Mouse (Mus musculus) embryo, embryonic 11.5 days (tissue): ENCODE data around the gene Ackr1.

Experiments
- DNase-seq: peaks from one replicate; pipeline ENCODE4 v3.0.0-alpha.2; 2012; ENCODE audit warnings: low read depth, low spot score

Gene Ackr1

DNA sequence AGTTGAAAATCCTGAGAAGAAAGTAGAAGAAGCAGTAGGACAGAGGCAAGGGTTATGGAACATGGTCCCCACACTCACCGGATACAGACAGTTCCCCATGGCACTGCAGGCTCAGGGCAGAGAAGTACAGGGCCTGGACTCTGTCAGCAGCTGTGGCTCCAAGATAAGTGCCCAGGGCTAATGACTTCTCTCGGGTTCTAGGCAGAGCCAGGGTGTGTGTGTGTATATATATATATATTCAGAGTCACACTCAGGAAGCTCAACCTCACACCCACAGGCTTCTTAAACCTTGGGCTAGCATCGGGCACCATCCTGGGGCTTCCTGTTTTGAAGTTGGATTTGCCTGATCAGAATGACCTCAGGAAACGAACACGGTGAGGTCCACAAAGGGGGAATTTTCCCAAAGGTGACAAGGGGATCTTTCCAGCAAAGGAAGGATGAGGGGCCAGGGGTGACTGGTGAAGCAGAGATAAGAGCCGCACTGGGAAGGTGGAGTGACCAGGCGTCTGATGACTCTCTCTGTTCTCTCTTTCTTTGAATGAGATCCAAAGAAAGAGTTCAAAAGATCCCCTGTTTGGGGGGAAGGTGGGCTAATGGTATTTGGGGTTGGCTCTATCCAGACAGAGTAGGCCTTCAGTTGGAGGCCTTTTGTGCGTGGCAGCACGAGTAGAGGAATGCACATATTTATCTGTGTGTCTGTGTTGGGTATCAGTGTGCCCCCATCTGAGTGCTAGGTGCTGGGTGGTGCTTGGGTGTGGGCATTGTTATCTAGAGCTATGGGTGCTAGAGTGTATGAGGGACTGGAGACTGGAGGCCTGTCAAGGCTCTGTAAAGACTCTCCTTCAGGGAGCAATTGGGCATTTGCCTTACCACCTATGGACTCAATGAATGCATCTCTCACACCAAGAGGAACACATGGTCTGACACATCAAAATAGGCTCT is at the start of gene Ackr1:
TSS of gene Ackr1 (minus strand) at position 439 of the 942 bp plus-strand sequence.
- DNase-seq: no peak

- no peak for DNase-seq
These were observed 47.9 kb upstream of the Ackr1 start for GRCm38 (mm10) chr1:173381436-173381835.

GRCm38 (mm10) chr1:173377380-173378112 is 44.0 kb upstream of the Ackr1 start:
- no peak for DNase-seq

DNA sequence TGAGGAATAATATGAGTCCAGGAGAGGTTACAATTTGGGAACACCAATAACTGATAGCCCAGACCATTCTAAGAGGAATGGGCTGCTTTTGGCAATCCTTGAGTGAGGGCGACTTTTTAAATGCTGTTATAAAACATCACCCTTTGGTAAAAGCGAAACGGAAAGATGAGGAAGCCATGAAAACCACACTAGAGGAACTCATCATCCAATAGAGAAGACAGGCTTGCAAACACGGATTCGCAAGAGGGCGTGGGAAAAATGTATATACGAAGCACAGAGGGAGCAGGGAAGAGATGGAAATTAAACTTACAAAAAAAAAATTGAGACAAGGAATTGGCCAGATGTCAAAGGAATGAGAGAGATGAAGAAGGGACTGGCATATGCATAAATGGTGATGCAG is 40.5 kb upstream of the Ackr1 start:
- no peak for DNase-seq

- no peak for DNase-seq
These were observed 38.0 kb upstream of the Ackr1 start for GRCm38 (mm10) chr1:173371586-173371985.

GRCm38 (mm10) chr1:173370456-173370855 is 36.9 kb upstream of the Ackr1 start:
- no peak for DNase-seq

DNA sequence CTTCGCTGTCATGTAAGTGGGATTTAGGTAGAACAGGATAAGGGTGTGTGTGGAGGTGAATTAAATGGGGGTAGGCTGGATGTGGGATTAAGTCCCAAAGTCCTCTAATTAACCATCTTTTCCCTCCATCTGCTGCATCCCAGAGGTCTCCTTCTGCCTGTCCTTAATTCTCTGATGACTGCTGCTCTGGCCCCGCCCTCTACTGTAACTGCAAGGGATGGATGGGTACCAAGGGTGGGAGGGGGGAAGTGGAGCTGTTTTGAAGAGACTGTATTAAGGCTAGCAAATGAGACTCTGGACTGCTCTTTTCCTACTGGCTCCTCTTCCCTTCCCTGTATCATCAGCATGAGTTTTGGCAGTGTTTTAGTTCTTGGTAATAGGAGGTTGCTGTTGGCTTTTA is 36.1 kb upstream of the Ackr1 start:
- DNase-seq: no peak

- DNase-seq: no peak
These were observed 34.0 kb upstream of the Ackr1 start, which contains the start of gene Cadm3 for GRCm38 (mm10) chr1:173367356-173368046. Gene Cadm3, minus strand, starts transcription at chr1:173367695.

DNA sequence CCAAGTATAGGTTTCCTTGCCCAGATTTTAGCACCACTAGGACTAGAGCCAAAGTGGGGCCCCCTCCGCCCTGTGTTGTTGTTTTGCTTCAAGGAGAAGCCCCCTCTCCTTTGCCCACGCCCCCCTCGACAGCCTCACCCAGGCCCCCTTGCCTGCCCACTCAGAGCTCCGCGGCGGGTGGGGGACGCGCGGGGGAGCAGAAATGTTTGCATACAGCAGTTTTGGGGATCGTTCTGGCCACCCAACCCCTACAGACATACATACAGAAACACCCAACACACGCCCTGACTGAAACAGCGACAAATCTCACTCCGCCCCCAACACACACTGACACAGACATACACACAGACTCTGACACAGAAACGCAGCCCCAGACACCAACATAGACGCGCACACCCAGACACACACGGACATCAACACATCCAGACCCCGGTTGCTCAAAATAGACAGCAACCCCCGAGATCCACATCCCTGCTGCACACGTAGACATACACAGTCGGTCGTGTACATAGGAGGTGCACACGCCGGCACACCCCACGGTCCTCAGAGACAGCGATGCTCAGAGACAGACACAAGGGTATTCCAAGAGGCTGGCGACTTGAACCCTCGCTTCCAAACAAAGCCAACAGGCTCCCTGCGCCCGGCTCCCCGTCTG is 33.3 kb upstream of the Ackr1 start:
- DNase-seq: no peak

DNA sequence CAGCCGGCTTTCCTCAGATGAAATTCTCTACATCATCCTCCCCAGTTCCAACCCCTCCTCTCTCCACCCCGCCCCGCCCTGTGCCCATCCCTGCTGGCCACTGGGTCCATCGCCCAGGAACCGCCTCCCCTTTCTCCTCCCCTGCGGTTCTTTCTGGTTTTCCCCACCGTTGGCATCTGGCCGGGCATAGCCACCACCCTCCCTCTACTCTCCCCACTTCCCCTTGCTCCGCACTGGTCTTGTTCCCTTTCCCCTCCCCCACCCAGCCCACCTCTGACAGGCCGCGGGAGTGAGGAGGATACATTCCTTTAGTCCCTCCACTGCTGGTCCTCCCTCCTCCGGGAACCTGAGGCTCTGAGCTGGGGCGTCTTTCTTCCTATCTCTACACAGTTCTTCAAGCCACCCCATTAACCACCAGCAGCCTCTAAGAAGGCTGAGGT is 32.4 kb upstream of the Ackr1 start:
- no peak for DNase-seq

- no peak for DNase-seq
These were observed 30.7 kb upstream of the Ackr1 start for GRCm38 (mm10) chr1:173364125-173364800.

DNA sequence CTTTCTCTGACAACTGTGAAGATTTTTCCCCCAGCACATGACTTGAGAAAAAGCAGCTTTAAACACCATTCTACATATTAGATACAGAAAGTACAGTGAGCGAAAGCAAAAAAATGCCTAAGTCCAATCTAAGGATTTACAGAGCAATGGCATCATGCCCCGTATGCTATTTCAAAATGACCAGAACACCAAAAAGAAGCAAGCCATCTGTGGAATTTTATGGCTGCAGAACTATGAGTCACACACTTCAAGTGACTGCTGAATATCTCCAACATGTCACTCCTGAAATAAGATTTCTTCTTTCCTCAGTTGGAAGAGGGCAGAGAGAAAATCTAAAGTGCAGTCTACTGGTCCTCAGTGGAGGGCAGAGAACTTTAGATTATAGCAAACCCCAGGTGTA is 29.9 kb upstream of the Ackr1 start:
- DNase-seq: no peak

DNA sequence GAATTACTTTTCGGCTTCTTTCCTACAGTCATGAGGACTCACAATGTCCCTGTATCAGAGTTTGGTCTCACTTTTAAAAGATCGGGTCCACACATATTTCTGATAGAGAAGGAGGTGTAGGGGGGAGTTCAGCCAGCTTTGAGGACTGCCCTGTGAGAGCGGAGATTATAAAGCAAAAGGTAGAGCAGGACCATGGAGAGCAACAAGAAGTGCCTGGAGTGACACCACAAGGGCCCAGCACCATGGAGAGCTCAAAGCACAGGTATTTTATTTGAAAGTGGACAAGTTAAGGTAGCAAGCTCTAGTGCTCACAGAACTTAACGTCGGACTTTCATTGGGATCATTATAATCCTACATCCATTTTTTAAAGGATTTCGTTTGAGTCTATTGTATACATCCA is 28.1 kb upstream of the Ackr1 start:
- no peak for DNase-seq

- DNase-seq: no peak
These were observed 26.2 kb upstream of the Ackr1 start for GRCm38 (mm10) chr1:173359590-173360290.

- no peak for DNase-seq
These were observed 24.2 kb upstream of the Ackr1 start for GRCm38 (mm10) chr1:173357799-173358198.

DNA sequence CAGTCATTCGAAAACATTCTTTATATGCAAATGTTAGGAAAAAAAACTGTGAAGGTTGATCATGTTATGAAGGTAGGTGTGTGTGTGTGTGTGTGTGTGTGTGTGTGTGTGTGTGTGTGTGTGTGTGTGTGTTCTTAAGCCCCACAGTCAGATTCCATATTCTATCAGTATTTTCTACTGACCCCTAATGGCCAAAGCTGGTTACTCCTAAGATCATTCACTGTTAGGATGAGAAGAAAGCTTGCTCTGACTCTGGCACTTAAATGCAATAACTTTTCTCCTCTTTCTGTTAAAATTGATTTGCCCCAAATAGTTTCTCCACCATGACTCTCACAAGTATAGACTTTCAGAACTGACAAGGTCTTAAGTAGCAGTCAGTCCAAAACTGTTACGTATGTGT is 23.1 kb upstream of the Ackr1 start:
- no peak for DNase-seq

DNA sequence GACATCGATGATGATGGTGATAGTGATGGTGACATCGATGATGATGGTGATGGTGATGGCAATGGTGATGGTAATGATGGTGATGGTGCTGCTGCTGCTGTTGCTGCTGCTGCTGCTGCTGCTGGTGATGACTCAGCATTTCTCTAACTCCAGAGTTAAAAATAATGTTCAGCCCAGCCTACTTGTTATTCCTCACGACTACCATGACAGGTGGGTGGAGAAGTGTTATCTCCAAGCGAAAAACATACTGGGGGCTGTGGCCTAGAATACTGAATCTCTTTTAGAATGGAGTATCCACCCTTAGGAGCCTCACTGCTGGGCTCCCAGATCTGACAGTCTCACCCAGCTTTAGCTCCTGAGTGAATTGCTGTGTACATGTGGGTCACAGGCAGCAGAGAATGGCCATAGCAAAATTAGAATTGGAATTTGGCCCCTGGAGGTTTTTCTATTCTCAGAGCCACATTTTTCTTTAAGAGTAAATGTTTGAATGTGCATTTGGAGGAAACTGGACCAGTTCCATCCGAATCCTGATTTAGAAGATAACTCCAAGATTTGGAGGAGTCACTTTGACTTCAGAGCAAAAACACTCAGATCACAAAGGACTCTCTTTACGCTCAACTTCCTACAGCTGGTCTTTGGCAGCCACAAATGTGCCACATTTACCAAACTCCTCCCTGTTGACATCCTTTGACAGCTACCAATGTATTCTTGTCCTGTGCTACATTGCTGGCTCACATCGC is 21.7 kb upstream of the Ackr1 start:
- no peak for DNase-seq

DNA sequence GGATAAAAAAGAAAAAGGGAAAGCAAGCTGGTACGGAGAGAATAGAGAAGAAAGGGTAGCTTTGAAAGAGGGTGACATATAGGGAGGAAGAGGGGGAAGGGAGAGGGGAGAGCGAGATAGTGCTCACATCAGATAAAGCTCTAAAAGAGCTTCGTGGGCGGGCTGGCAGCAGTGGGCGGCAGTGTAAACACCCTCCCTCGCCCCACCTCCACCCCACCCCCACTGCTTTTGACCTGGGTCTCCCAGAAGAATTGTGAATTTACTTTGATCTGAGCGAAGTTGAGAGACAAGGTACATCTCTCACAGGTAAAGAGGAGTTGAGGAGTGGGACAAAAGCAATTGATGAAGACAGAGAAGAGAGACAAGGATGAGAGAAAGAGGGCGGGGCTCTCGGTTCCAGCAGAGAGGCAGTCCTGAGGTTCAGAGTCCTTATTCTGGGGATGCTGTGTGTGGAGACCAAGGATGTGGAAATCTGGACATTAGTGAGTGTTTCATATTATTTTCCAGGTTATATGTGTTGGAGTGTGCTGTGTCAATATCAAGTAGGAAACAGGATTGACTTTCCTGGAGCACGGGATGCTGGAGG is 16.9 kb upstream of the Ackr1 start, which contains the start of gene Aim2:
TSS of gene Aim2 (plus strand) at position 508 of the 586 bp plus-strand sequence.
- no peak for DNase-seq

GRCm38 (mm10) chr1:173349946-173350345 is 16.4 kb upstream of the Ackr1 start:
- peak; percentile 73 for DNase-seq
